Mouse (Mus musculus): ENCODE measurements around the gene Slc13a4. TPM values are rescaled to one million over a fixed set of nuclear protein-coding genes. Genes with fewer than 3 reads are reported as not detected.
A peak's percentile ranks its signal among the peaks of the same experiment; 100 is the strongest.

The Slc13a4 gene
- total RNA-seq (2021): under 1 TPM; 0.12 TPM

- intact Hi-C loops (cut with DNase I): no loop called here
- no peak for DNase-seq
Measured at GRCm38 (mm10) chr6:35308037-35308436, at the start of gene Slc13a4. TSS of gene Slc13a4 (minus strand) at chr6:35308131.

DNA sequence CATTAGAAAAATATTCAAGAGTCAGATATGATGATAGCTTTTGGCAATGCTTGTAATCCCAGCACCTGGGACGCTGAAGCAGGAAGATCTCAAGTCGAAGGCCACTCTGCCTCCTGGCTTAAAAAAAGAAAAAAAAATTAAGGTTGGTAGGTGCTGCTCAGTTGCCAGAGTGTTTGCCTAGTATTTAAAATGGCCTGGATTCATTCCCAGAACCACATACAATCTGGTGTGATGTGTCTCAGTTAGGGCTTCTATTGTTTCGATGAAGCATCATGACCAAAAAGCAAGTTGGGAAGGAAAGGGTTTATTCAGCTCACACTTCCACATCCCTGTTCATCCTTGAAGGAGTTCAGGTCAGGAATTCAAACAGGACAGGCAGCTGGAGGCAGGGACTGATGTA lies 47.4 kb upstream of the Slc13a4 start:
- intact Hi-C loops (cut with DNase I): no loop called here
- no peak for DNase-seq

DNA sequence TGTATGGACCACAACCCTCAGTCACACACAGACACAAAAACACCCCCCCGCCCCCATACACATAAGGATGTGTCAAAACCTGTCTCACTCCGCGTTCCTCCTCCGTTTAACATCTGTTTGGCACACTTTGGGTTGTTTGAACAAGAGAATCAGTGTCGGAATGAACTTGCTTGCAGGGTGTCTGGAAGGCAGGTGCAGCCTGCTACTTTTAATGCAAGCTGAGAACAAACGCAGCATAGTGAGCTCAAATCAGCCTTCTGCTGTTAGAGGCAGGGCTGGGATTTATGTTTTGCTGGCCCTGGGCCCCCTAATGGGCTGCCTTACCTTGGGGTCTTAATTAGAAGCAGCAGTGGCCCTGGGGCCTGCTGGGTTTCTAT lies 46.7 kb upstream of the Slc13a4 start:
- intact Hi-C loops (cut with DNase I): no loop called here
- no peak for DNase-seq

GRCm38 (mm10) chr6:35353846-35354621 lies 46.1 kb upstream of the Slc13a4 start:
- intact Hi-C loops (cut with DNase I): no loop called here
- DNase-seq: no peak

DNA sequence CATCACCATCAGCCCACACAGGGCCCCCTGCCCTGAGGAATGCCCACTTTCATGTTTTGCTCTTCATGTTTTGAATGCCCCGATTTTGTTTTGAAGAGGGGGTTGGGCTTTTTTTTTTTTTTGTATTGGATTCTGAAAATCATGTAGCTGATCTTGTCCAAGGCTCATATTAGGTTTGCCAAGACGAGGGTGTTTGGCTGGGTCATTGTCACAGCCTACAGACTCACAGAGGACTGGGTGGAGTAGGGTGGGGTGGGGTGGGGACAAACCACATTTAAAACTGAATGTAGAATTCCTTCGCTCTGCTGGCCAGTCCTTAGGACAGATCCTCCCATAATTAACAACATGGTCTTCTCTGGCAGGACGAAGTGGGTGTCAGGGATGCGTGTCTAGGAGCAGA lies 45.5 kb upstream of the Slc13a4 start:
- intact Hi-C loops (cut with DNase I): no loop called here
- no peak for DNase-seq

GRCm38 (mm10) chr6:35352867-35353266 lies 44.9 kb upstream of the Slc13a4 start:
- intact Hi-C loops (cut with DNase I): no loop called here
- no peak for DNase-seq

GRCm38 (mm10) chr6:35351826-35352225 lies 43.9 kb upstream of the Slc13a4 start:
- intact Hi-C loops (cut with DNase I): no loop called here
- no peak for DNase-seq

DNA sequence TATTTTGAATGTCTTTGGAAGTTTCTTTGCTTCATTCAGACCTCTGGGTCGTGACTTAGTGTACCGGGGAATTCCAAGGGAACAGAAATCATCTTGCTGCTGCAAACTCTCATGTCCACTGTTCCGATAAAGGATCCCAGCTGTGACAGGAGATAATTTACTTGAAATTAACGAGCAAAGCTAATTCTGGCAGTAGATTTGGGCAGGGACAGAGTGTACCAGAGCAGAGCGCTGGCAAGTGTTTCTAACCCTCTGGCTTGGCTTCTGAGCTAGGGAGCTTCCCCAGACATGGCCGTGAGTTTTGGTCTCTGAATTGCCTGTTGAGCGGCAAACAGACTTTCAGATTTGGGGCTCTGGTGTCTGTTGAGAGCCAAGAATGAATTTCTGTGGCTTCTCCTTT lies 41.9 kb upstream of the Slc13a4 start:
- peak; percentile 51 to 65 for DNase-seq
- intact Hi-C loops (cut with DNase I): no loop called here

GRCm38 (mm10) chr6:35338640-35339039 lies 30.7 kb upstream of the Slc13a4 start:
- intact Hi-C loops (cut with DNase I): no loop called here
- DNase-seq: no peak

DNA sequence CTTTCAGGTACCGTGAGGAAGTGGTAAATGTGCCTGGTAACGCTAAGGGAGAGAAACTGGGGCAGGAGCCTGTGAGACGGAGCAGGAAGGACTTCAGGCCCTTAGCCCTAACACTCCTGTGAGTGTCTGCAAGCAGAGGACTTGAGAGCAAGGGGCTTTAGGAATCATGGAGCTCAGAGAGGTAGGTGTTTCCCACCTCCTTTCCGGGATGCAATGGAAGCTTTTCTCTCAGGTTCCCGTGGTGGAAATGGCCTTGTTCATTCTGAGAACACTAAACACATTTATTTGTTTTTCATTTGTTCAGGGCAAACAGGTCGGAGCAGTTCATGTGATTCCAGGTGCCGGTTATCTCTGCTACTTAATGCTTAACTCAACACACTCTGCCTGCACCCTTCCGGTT lies 29.9 kb upstream of the Slc13a4 start:
- no peak for DNase-seq
- intact Hi-C loops (cut with DNase I): no loop called here

DNA sequence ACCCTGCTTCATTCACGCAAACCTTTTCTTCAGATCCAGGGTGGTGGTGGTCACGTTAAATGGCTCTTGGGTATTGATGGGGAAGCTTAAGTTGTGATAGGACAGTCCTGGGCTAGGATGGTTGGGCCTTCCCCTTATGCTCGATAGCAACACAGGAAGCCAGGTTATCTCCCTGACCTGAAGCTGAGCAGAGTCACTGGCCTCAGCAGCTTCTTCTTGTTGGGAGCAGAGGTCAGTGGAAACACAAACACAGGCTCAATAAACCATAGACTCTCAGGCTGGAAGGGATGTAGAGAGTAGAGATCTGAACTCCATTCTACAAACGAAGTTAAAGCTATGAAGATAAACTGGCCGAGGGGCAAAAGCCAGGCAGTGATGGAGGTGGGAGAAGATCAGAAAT lies 27.5 kb upstream of the Slc13a4 start:
- intact Hi-C loops (cut with DNase I): no loop called here
- no peak for DNase-seq

DNA sequence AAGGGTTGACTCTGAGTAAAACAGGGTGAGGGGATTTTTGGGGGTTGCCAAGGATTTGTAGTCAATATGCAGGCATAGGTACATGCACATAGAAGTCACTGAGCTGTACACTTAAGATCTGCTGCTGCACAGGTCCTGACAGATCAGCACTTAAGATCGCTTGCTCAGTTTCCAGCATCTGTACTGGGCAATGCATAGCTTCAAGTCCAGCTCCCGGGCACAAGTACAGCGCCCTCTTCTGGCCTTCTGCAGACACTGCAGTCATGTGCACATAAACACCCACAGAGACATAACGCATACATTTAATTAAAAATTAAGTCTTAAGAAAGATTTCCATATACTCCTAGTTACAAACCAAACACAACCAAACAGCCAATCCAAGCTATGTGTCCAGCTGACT lies 26.3 kb upstream of the Slc13a4 start:
- no peak for DNase-seq
- intact Hi-C loops (cut with DNase I): no loop called here

GRCm38 (mm10) chr6:35333632-35334031 lies 25.7 kb upstream of the Slc13a4 start:
- intact Hi-C loops (cut with DNase I): no loop called here
- DNase-seq: no peak

GRCm38 (mm10) chr6:35330834-35331233 lies 22.9 kb upstream of the Slc13a4 start:
- intact Hi-C loops (cut with DNase I): no loop called here
- DNase-seq: no peak

GRCm38 (mm10) chr6:35329956-35330355 lies 22.0 kb upstream of the Slc13a4 start:
- intact Hi-C loops (cut with DNase I): no loop called here
- DNase-seq: no peak

DNA sequence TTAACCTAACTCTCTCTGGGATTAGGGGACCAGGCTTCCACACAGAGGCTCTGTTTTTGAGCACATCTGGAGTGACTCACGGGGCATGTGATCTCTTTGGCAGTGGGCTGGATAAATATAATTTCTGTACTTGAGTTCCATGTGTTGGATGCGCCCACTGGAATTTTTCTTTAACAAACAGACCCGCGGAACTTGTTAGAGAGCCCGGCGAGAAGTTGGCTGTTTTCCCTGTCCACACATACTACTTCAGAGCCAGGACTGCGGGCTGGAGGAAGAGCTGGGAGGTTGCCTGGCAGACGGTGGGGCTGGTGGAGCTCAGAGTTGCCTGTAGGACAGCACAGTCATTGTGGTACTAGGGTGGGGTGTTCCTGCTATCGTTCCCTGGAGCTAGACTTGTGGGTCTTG lies 18.2 kb upstream of the Slc13a4 start, which contains the start of gene Fam180a:
Gene Fam180a, minus strand, starts transcription at position 31 of the 405 bp plus-strand sequence.
- peak; percentile 78 to 81 for DNase-seq
- intact Hi-C loops (cut with DNase I): no loop called here

- DNase-seq: no peak
- intact Hi-C loops (cut with DNase I): no loop called here
Measured at GRCm38 (mm10) chr6:35324306-35324705, 16.4 kb upstream of the Slc13a4 start.

DNA sequence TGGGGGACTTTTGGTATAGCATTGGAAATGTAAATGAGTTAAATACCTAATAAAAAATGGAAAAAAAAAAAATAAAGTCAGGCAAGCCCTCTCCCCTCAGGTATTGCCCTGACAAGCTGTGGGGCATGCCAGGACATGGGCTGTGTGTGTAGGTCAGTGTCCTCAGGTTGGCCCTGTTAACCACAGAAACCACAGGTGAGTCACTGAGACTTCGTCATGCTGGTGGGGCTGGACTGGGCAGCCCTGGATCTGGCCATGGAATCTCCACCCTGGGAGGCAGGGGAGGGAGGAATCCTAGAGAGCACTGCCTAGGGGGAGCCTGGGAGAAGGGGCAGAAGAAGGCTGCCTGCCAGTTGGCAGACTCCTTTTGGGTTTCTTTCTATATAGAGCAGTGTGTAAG lies 15.1 kb upstream of the Slc13a4 start:
- intact Hi-C loops (cut with DNase I): no loop called here
- DNase-seq: no peak

DNA sequence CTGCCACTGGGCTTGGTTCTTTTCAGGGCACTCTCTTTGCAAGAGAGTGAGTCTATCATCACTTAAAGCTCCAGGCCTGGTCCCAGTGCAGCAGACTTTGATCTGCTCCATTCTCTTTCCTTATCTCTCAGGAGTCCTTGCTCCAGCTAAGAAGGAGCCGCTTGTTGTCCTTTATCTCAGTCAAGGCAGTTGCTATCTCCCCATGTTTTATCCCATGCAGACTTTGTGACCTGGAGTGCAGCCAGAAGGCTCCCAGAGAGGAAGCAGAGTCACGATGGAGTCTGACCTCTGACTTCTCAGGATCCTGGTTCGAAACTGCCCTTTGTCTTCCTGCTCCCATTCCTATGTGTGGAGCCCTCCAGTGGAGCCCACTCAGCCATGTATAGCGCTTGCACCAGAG lies 13.2 kb upstream of the Slc13a4 start:
- no peak for DNase-seq
- intact Hi-C loops (cut with DNase I): no loop called here

DNA sequence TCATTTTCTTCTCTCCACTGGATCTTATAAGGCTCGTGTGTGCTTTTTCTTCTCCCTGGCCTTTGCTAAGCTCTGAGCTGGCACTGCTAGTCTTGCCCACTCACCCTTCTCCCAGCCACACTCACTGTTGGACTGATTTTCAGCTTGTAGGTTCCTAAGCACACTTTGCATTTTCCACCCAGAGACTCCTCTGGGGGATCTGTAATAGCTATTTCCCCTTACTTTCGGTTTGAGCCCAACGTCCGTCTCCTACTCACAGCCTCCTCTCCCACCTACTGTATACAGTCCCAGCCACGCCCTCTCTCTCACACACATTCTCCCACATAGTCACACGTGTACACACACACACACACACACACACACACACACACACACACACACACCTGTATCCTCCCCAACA lies 11.9 kb upstream of the Slc13a4 start:
- intact Hi-C loops (cut with DNase I): no loop called here
- no peak for DNase-seq

- DNase-seq: no peak
- intact Hi-C loops (cut with DNase I): no loop called here
Measured at GRCm38 (mm10) chr6:35313520-35313919, 5.6 kb upstream of the Slc13a4 start.

DNA sequence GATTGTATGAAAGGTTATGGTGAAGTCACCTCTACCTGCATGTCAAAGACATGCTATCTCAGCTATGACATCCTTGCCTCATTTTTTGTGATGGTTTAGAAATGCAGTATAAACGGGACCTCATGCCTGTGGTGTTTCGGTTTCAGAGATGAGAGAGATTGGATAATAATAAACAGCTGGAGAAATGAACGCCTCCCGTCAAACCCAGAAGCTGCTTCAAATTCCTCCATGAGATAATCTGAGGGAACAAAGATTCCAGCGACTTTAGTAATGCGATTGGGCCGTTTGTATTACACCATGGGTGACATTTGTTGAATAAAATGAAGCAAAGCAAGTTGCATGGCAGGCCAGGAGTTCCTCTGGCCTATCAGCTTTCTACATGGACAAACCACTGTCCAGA lies 1.5 kb upstream of the Slc13a4 start:
- intact Hi-C loops (cut with DNase I): no loop called here
- no peak for DNase-seq

DNA sequence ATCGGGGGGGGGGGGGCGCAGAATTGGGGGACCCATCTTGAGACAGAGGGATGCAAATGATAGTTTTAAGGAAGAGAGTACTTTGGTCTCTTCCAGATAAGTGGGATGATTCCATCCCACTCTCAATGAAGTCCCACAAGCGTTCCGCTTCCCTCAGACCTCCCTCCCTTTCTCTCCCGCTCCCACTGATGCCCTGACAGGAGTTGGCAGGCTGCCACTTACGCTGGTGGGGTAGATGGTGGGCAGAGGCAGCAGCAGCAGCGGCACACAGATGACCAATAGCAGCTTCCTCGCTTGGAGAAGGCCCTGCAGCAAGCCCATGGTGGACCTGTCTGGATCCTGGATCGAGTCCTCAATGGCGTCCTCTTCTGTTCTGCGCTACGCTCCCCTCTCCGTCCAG lies 795 bp downstream of the Slc13a4 start:
- DNase-seq: no peak
- intact Hi-C loops (cut with DNase I): no loop called here

Data from heart, postnatal 10 days (tissue).